Mouse (Mus musculus): ENCODE data around the gene Pih1d1. TPM values are rescaled to one million over a fixed set of nuclear protein-coding genes. Genes with fewer than 3 reads are reported as not detected.
A peak's percentile ranks its signal among the peaks of the same experiment; 100 is the strongest.
"Not testable (repeated sequence)": the region's sequence is repeated elsewhere in the genome, so short reads cannot be mapped to it uniquely, and the experiment has no call there.

The Pih1d1 gene
- polyA plus RNA-seq, 1 experiment from 2014 or later, result 107 TPM

DNA sequence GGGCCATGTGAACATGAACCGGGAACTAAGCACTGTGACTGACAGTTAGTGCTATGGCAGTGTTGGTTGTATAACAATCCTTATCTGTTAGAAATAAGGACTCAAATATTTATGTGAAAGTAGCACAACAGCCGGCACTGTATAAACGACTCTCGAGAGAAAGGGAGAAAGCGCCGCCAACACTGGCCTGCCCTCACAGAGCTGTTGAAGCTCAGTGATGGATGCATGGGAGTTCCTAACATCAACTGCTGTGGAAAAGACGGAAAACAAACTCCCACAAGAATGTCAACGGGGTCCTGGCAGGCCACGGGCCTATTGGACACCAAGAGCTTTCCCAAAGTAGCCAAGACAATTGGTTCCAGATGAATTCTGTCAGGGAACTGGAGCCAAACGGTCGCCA, 2.8 kb upstream of the Pih1d1 start:
- Histone ChIP-seq H3K27me3 (no peaks in the 10 kb centered on the region), H3K4me3 (replicated peaks) (no peak overlapping the region), H3K4me1 (peaks cover 61% of the 10 kb centered on the region), H3K9ac (no peak overlapping the region), H3K27ac (peak overlapping the region; percentile 80), H3K36me3 (peaks cover 21% of the 10 kb centered on the region), H3K9me3 (replicated peaks) (no peaks in the 10 kb centered on the region), H3K4me2 (no peak overlapping the region; the same call in 1 of the 2 replicates)
- WGBS, result 22% methylated on average over 11 of the region's 11 CpGs
- no peak for ATAC-seq (replicated peaks; ENCODE audit: low FRiP score)

DNA sequence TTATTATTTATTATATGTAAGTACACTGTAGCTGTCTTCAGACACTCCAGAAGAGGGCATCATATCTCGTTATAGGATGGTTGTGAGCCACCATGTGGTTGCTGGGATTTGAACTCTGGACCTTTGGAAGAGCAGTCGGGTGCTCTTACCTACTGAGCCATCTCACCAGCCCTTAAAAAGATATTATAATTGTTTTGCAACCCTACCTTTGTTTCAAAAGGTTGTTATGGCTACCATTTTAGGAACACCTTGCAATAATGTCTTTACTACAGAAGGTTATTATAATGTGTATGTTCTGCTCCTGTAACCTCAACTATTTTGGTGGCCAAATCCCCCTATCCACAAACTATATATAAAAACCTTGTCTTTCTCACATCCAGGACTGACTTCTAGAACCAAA, 1.1 kb upstream of the Pih1d1 start:
- peaks cover 22% of the 10 kb centered on the region for H3K36me3 ChIP-seq
- H3K9ac ChIP-seq, result peak overlapping the region; percentile 89; the same call in 1 of the 2 replicates
- ATAC-seq (replicated peaks; ENCODE audit: low FRiP score); H3K9me3 ChIP-seq (replicated peaks); H3K27me3 ChIP-seq: not testable (repeated sequence)
- H3K4me1 ChIP-seq, result peaks cover 57% of the 10 kb centered on the region
- peak overlapping the region; percentile 97; the same call in 1 of the 2 replicates for H3K27ac ChIP-seq
- peak overlapping the region; percentile 63 for H3K4me3 ChIP-seq (replicated peaks)
- H3K4me2 ChIP-seq, result peak overlapping the region; percentile 74
- 88% methylated on average over 2 of the region's 2 CpGs for WGBS

DNA sequence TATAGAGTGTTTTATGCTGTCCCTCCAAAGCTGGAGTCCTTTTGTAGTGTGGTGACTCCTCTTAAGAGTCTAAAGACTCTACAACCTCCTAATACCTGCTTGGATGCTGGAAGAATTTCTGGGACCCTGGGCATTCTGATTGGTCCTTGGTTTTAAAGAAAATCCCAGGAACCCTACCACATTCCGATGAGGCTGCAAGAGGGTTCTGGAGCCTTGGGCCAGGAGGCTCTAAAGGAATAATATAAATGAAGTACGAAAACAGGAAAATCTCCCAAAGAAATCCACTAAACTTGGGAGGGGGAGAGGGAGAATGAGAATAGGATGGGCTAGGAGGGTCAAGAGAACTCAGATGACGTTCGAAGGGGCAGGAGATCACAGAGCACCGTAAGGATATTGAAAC, 517 bp upstream of the Pih1d1 start:
- Histone ChIP-seq H3K9ac (peak overlapping the region; percentile 89), H3K4me3 (replicated peaks) (peak overlapping the region; percentile 63), H3K4me1 (peaks cover 52% of the 10 kb centered on the region), H3K36me3 (peaks cover 22% of the 10 kb centered on the region), H3K27ac (peak overlapping the region; percentile 97), H3K4me2 (peak overlapping the region; percentile 74), H3K9me3 (replicated peaks) (no peaks in the 10 kb centered on the region), H3K27me3 (no peaks in the 10 kb centered on the region)
- no peak for ATAC-seq (replicated peaks; ENCODE audit: low FRiP score)
- WGBS, result 4% methylated on average over 5 of the region's 5 CpGs

GRCm38 (mm10) chr7:45154993-45155514, 951 bp downstream of the Pih1d1 start:
- Histone ChIP-seq H3K27ac (peak overlapping the region; percentile 97), H3K4me1 (peaks cover 37% of the 10 kb centered on the region), H3K9ac (0 out of 2 replicates have a peak overlapping the region, but pooled peaks have one; percentile 3), H3K4me2 (peak overlapping the region; percentile 74), H3K27me3 (no peaks in the 10 kb centered on the region), H3K36me3 (peaks cover 36% of the 10 kb centered on the region), H3K9me3 (replicated peaks) (no peaks in the 10 kb centered on the region), H3K4me3 (replicated peaks) (peak overlapping the region; percentile 63)
- 79% methylated on average over 12 of the region's 12 CpGs for WGBS
- ATAC-seq (replicated peaks; ENCODE audit: low FRiP score), result no peak

GRCm38 (mm10) chr7:45155590-45155989, 1.5 kb downstream of the Pih1d1 start:
- 86% methylated on average over 9 of the region's 9 CpGs for WGBS
- Histone ChIP-seq H3K27me3 (no peaks in the 10 kb centered on the region), H3K4me1 (peaks cover 31% of the 10 kb centered on the region), H3K36me3 (peaks cover 42% of the 10 kb centered on the region), H3K4me3 (replicated peaks) (peak overlapping the region; percentile 63; the same call in 1 of the 2 replicates), H3K4me2 (peak overlapping the region; percentile 74), H3K9me3 (replicated peaks) (no peaks in the 10 kb centered on the region), H3K27ac (0 out of 2 replicates have a peak overlapping the region, but pooled peaks have one; percentile 97), H3K9ac (0 out of 2 replicates have a peak overlapping the region, but pooled peaks have one; percentile 3)
- ATAC-seq (replicated peaks; ENCODE audit: low FRiP score), result no peak

DNA sequence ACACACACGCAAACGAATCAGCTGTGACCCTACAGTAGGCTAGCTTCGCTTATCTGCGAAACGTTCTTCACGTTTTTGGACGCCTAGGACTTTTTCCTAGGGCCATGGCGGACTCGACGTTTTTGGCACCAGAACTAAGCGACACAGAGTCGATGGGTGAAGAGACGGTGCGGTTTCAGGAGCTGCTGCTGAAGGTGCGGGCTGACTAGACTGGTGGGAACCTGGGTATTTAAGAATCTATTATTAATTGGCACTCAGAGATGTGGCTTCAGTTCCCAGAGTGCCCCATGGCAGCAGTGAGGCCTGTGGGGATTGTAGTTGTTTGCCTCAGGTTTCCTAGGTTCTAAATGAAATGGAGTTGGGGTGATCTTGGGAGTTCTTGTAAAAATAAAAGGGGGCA, 2.1 kb downstream of the Pih1d1 start:
- 94% methylated on average over 15 of the region's 15 CpGs for WGBS

GRCm38 (mm10) chr7:45157459-45157858, 3.4 kb downstream of the Pih1d1 start:
- ATAC-seq (replicated peaks; ENCODE audit: low FRiP score), result no peak
- H3K9me3 ChIP-seq (replicated peaks), result no peaks in the 10 kb centered on the region
- H3K4me2 ChIP-seq, result no peak overlapping the region
- H3K4me3 ChIP-seq (replicated peaks), result no peak overlapping the region
- no peak overlapping the region for H3K9ac ChIP-seq
- H3K4me1 ChIP-seq, result peaks cover 24% of the 10 kb centered on the region
- WGBS, result 80% methylated on average over 14 of the region's 14 CpGs
- no peak overlapping the region for H3K27ac ChIP-seq
- peaks cover 2% of the 10 kb centered on the region for H3K27me3 ChIP-seq
- peaks cover 46% of the 10 kb centered on the region for H3K36me3 ChIP-seq

More for the DNA sequence above, 2.1 kb downstream of the Pih1d1 start:
- Histone ChIP-seq H3K27ac (no peak overlapping the region), H3K27me3 (no peaks in the 10 kb centered on the region), H3K4me1 (peaks cover 27% of the 10 kb centered on the region), H3K9me3 (replicated peaks) (no peaks in the 10 kb centered on the region), H3K4me2 (no peak overlapping the region), H3K36me3 (peaks cover 46% of the 10 kb centered on the region), H3K4me3 (replicated peaks) (no peak overlapping the region), H3K9ac (no peak overlapping the region)
- ATAC-seq (replicated peaks; ENCODE audit: low FRiP score), result no peak

DNA sequence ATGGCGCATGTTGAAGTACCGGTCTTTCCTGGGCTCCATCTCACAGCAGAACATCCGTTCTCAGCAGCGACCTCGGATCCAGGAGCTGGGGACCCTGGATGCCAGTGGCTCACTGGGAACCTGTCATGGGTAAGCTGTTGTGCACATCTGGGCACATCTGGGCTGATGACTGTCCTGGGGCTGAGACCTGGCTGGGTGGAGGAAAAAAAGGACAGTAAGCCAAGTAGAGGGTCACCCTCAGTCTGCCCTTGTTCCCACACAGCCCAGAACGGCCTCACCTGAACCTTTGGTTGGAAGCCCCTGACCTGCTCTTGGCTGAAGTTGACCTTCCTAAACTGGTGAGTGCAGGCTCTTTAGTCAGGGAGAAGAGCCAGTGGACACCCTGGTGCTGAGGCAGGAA, 4.9 kb downstream of the Pih1d1 start:
- ATAC-seq (replicated peaks; ENCODE audit: low FRiP score), result no peak
- WGBS, result 90% methylated on average over 6 of the region's 6 CpGs
- H3K4me1 ChIP-seq, result peaks cover 27% of the 10 kb centered on the region
- H3K36me3 ChIP-seq, result peaks cover 46% of the 10 kb centered on the region
- no peaks in the 10 kb centered on the region for H3K9me3 ChIP-seq (replicated peaks)
- peaks cover 18% of the 10 kb centered on the region for H3K27me3 ChIP-seq
- no peak overlapping the region for H3K27ac ChIP-seq
- H3K4me2 ChIP-seq, result no peak overlapping the region
- no peak overlapping the region for H3K9ac ChIP-seq
- no peak overlapping the region for H3K4me3 ChIP-seq (replicated peaks)

- ATAC-seq (replicated peaks; ENCODE audit: low FRiP score), result no peak
- Histone ChIP-seq H3K4me3 (replicated peaks) (no peak overlapping the region), H3K36me3 (peaks cover 46% of the 10 kb centered on the region), H3K4me2 (no peak overlapping the region), H3K27ac (no peak overlapping the region), H3K9ac (no peak overlapping the region), H3K27me3 (peaks cover 31% of the 10 kb centered on the region), H3K4me1 (peaks cover 22% of the 10 kb centered on the region), H3K9me3 (replicated peaks) (no peaks in the 10 kb centered on the region)
- WGBS, result 91% methylated on average over 6 of the region's 6 CpGs
These were observed 6.3 kb downstream of the Pih1d1 start for GRCm38 (mm10) chr7:45160316-45160800.

DNA sequence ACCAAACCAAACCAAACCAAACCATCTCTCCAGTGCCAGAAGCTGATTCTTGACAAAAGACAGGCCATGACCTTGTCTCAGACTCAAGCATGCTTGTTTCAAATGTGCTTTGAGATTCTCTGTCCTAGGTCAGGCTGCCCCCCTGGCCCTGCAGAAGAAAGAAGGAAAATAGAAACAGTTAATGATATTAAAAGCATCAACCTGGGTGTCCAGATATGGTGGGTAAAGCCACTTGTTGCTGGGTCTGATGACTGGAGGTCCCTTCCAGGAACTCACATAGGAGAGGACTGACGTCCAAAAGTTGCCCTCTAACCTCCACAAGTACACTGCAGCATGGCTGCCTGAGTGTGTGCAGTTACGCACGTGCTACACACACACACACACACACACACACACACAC, 6.8 kb downstream of the Pih1d1 start:
- peaks cover 19% of the 10 kb centered on the region for H3K4me1 ChIP-seq
- ATAC-seq (replicated peaks; ENCODE audit: low FRiP score), result no peak
- no peak overlapping the region for H3K4me2 ChIP-seq
- no peaks in the 10 kb centered on the region for H3K9me3 ChIP-seq (replicated peaks)
- peaks cover 36% of the 10 kb centered on the region for H3K27me3 ChIP-seq
- H3K27ac ChIP-seq, result no peak overlapping the region
- no peak overlapping the region for H3K9ac ChIP-seq
- 91% methylated on average over 3 of the region's 3 CpGs for WGBS
- no peak overlapping the region for H3K4me3 ChIP-seq (replicated peaks)
- peaks cover 46% of the 10 kb centered on the region for H3K36me3 ChIP-seq

- ATAC-seq (replicated peaks; ENCODE audit: low FRiP score), result peak; percentile 87
- 3% methylated on average over 35 of the region's 35 CpGs for WGBS
- Histone ChIP-seq H3K9me3 (replicated peaks) (no peaks in the 10 kb centered on the region), H3K4me1 (peaks cover 19% of the 10 kb centered on the region), H3K36me3 (peaks cover 38% of the 10 kb centered on the region), H3K9ac (peak overlapping the region; percentile 43), H3K4me2 (peak overlapping the region; percentile 91), H3K4me3 (replicated peaks) (peak overlapping the region; percentile 50), H3K27me3 (peaks cover 46% of the 10 kb centered on the region), H3K27ac (0 out of 2 replicates have a peak overlapping the region, but pooled peaks have one; percentile 54)
These were observed 7.7 kb downstream of the Pih1d1 start for GRCm38 (mm10) chr7:45161612-45162473.

DNA sequence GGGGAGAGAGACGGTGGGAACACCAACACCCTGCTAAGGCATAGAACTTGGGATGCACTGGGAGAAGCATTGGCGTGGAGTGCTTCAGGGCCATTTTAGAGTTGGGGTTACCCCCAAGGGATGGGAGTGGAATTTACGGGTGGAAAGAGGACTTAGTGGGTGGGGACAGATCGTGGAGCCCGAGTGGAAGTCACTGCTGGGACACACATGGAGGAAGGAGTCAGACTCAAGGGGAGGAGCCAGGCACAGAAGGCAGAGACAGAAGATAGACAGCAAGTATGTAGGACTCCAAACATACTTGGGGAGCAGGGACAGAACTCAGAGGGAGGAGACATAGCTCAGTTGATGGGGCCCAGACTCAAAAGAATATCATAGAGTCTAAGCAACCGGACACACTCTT, 8.4 kb downstream of the Pih1d1 start:
- Histone ChIP-seq H3K27ac (no peak overlapping the region), H3K4me2 (peak overlapping the region; percentile 91), H3K4me3 (replicated peaks) (peak overlapping the region; percentile 50), H3K9ac (peak overlapping the region; percentile 43; the same call in 1 of the 2 replicates), H3K4me1 (peaks cover 19% of the 10 kb centered on the region), H3K9me3 (replicated peaks) (no peaks in the 10 kb centered on the region), H3K27me3 (peaks cover 53% of the 10 kb centered on the region), H3K36me3 (peaks cover 35% of the 10 kb centered on the region)
- WGBS, result 25% methylated on average over 6 of the region's 6 CpGs
- no peak; the same call in 1 of the 2 replicates for ATAC-seq (replicated peaks; ENCODE audit: low FRiP score)

All from kidney, embryonic 15.5 days (tissue).